Mouse (Mus musculus) C2C12 (cell line): Measurements from ENCODE around the gene Olfr1564. TPM values are rescaled to one million over a fixed set of nuclear protein-coding genes. Genes with fewer than 3 reads are reported as not detected.

ENCODE experiments used
- polyA plus RNA-seq: library from polyadenylated mRNA; unstranded; fragments of >200 nt; fragmentation: generic; extraction: Trizol; gene quantifications from one replicate; pipeline ENCODE4 v1.2.1, GENCODE M21; 2012; ENCODE audit warnings: missing spikeins

Gene Olfr1564
- polyA plus RNA-seq, 1 experiment, result 0.01 TPM

Other genes starting within 250 kb of the Olfr1564 start
- 1.4 TPM for gene Zfp952, start 228.6 kb downstream of the Olfr1564 start, polyA plus RNA-seq
- gene Zfp763, start 188.3 kb downstream of the Olfr1564 start, polyA plus RNA-seq, result 0.96 TPM
- gene 4921501E09Rik, start 153.6 kb downstream of the Olfr1564 start, polyA plus RNA-seq, result not detected
- 1.3 TPM for gene Zfp563, start 132.4 kb downstream of the Olfr1564 start, polyA plus RNA-seq
- 0.04 TPM for gene Morc2b, start 82.0 kb downstream of the Olfr1564 start, polyA plus RNA-seq
- gene Olfr55, start 53.2 kb downstream of the Olfr1564 start, polyA plus RNA-seq, result not detected
- gene Olfr239, start 30.4 kb downstream of the Olfr1564 start, polyA plus RNA-seq, result not detected
- gene Zfp955a, start 33.5 kb upstream of the Olfr1564 start, polyA plus RNA-seq, result 2.5 TPM
- not detected for gene Olfr63, start 43.0 kb upstream of the Olfr1564 start, polyA plus RNA-seq
- gene Zfp955b, start 67.9 kb upstream of the Olfr1564 start, polyA plus RNA-seq, result 2.5 TPM
- gene Zfp81, start 137.2 kb upstream of the Olfr1564 start, polyA plus RNA-seq, result 1.3 TPM
- gene Zfp101, start 173.0 kb upstream of the Olfr1564 start, polyA plus RNA-seq, result 2.0 TPM
- gene Actl9, start 211.2 kb upstream of the Olfr1564 start, polyA plus RNA-seq, result not detected